Mouse (Mus musculus) intestine, embryonic 16.5 days (tissue): ENCODE data around the gene Ccrl2. TPM values are rescaled to one million over a fixed set of nuclear protein-coding genes. Genes with fewer than 3 reads are reported as not detected.

Experiments
- ATAC-seq: fragments of 200-750 bp; cut with Nextera tagmentation; 2 replicates; pipeline ENCODE4 v1.8.0; 2017; ENCODE audit warnings: moderate TSS enrichment, moderate library complexity
- H3K27ac ChIP-seq: fragments of 300-500 bp; sonication (generic); 2 replicates; pipeline ENCODE4 v1.5.1; 2014; ENCODE audit warnings: mild to moderate bottlenecking, low read length
- H3K27me3 ChIP-seq: fragments of 300-500 bp; sonication (generic); replicated peaks from 2 replicates; pipeline ENCODE4 v1.6.1; 2014; ENCODE audit warnings: low read length, control low read depth, mixed read lengths; ENCODE audit not compliant: control insufficient read depth, insufficient read depth
- H3K36me3 ChIP-seq: fragments of 300-500 bp; sonication (generic); 2 replicates; pipeline ENCODE4 v1.6.1; 2014; ENCODE audit warnings: low read length, control low read depth; ENCODE audit not compliant: control insufficient read depth, insufficient read depth
- H3K4me1 ChIP-seq: fragments of 300-500 bp; sonication (generic); 2 replicates; pipeline ENCODE4 v1.6.1; 2014; ENCODE audit warnings: low read length, control low read depth, mixed read lengths; ENCODE audit not compliant: control insufficient read depth, insufficient read depth
- H3K4me2 ChIP-seq: fragments of 300-500 bp; sonication (generic); 2 replicates; pipeline ENCODE4 v1.6.1; 2014; ENCODE audit warnings: low read depth, low read length, control low read depth
- H3K4me3 ChIP-seq: fragments of 300-500 bp; sonication (generic); 2 replicates; pipeline ENCODE4 v1.5.1; 2014; ENCODE audit warnings: mild to moderate bottlenecking, low read length
- H3K9ac ChIP-seq: fragments of 300-500 bp; sonication (generic); 2 replicates; pipeline ENCODE4 v1.6.1; 2014; ENCODE audit warnings: low read depth, low read length
- H3K9me3 ChIP-seq: fragments of 300-500 bp; sonication (generic); 2 replicates; pipeline ENCODE4 v1.6.1; 2016; ENCODE audit warnings: low read length, control low read depth; ENCODE audit not compliant: control insufficient read depth
- WGBS: fragments of 180-500 bp; shearing (Covaris S2); extraction: QIAGEN DNeasy Blood & Tissue Kit; methylation state at CpG from one replicate; pipeline ENCODE4 v1.1.7; 2014; 5-methylcytosine and 5-hydroxymethylcytosine counted together
- polyA plus RNA-seq: library from polyadenylated mRNA; unstranded; fragments of >200 nt; fragmentation: Nextera tagmentation; extraction: Ambion mirVana; gene quantifications from 2 replicates; pipeline ENCODE4 v1.2.1, GENCODE M21; 2015

The Ccrl2 gene
- polyA plus RNA-seq = 1.9 and 2.5 TPM in 2 replicates

- Histone ChIP-seq H3K4me3 (peak within 1 kb of the TSS; percentile 51), H3K9me3 (no peaks in the 10 kb centered on the region), H3K36me3 (no peaks in the 10 kb centered on the region), H3K27me3 (no peaks in the 10 kb centered on the region), H3K27ac (peak within 1 kb of the TSS; percentile 9; the same call in 1 of the 2 replicates), H3K9ac (peak within 1 kb of the TSS; percentile 65), H3K4me1 (peaks cover 12% of the 10 kb centered on the region; the same call in 1 of the 2 replicates), H3K4me2 (peak within 1 kb of the TSS; percentile 75)
- WGBS = 12% methylated on average over 17 of the region's 17 CpGs
- peak; percentile 85 for ATAC-seq
Observed at GRCm38 (mm10) chr9:111056798-111057543, at the start of gene Ccrl2. Ccrl2 (minus strand) TSS chr9:111057519.

DNA sequence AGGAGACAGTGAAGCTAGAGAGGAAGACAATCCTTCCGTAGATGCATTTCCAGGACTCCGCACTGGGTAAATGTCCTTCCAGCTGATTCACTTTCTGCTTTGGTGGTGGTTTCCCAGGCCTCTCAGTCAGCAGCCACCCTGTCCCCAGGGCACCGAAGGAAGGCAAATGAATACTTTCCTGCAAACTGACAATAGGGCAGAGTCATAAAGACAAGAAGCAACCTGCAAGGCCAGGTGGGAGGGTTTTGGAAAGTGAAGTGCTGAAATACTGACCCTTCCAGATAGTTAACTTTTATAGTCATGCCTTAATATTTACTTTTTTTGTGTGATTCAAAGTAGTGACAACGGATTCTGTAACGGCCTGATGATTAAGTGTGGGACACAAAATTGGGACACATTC is 46.6 kb upstream of the Ccrl2 start:
- Histone ChIP-seq H3K27ac (0 out of 2 replicates have a peak overlapping the region, but pooled peaks have one; percentile 31), H3K27me3 (no peaks in the 10 kb centered on the region), H3K4me1 (peaks cover 4% of the 10 kb centered on the region; the same call in 1 of the 2 replicates), H3K4me2 (no peak overlapping the region), H3K36me3 (no peaks in the 10 kb centered on the region), H3K9me3 (no peaks in the 10 kb centered on the region), H3K9ac (no peak overlapping the region), H3K4me3 (no peak overlapping the region)
- ATAC-seq = no peak
- 74% methylated on average over 5 of the region's 5 CpGs for WGBS

DNA sequence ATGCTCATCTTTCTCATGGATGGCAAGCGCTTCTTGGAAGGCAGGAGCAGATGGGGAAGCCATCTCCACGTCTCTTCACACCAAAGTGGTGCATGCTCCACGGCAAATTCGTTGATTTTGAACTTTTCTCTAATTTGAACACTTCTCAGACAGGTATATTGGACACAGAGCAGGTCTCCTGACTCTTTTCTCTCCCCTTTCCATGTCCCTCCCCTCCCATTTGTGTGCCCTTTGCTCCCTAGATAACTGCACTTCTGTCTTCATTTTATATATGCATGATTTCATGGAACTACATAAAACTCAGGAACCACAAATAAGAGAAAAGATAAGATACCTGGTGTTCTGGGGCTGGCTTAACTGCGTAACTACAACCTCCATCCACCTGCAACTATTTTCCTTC is 46.0 kb upstream of the Ccrl2 start:
- Histone ChIP-seq H3K9me3 (no peaks in the 10 kb centered on the region), H3K4me1 (peaks cover 4% of the 10 kb centered on the region; the same call in 1 of the 2 replicates), H3K36me3 (no peaks in the 10 kb centered on the region), H3K27ac (no peak overlapping the region), H3K9ac (no peak overlapping the region), H3K4me3 (no peak overlapping the region), H3K4me2 (no peak overlapping the region), H3K27me3 (no peaks in the 10 kb centered on the region)
- 80% methylated on average over 5 of the region's 5 CpGs for WGBS
- ATAC-seq = peak; percentile 57

DNA sequence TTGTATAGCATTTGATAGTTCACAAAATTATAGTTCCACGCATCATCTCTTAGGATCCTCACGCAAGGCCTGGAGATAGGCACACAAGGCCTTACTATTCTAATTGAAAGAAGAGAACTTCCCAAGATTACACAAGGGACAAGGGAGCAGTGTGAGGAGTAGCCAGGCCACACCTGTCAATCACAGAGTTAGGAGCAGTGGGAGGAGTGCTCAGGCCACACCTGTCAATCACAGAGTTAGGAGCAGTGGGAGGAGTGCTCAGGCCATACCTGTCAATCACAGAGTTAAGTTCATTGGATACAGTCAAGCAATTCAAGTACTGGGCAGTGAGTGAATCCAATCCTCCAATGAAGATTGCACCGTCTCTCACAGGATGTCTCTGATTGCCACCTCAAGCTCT is 43.1 kb upstream of the Ccrl2 start:
- Histone ChIP-seq H3K4me3 (no peak overlapping the region), H3K36me3 (no peaks in the 10 kb centered on the region), H3K9ac (no peak overlapping the region), H3K9me3 (no peaks in the 10 kb centered on the region), H3K4me1 (peaks cover 5% of the 10 kb centered on the region; the same call in 1 of the 2 replicates), H3K27ac (no peak overlapping the region), H3K27me3 (no peaks in the 10 kb centered on the region), H3K4me2 (no peak overlapping the region)
- peak; percentile 73; the same call in 1 of the 2 replicates for ATAC-seq
- 89% methylated on average over 3 of the region's 3 CpGs for WGBS

DNA sequence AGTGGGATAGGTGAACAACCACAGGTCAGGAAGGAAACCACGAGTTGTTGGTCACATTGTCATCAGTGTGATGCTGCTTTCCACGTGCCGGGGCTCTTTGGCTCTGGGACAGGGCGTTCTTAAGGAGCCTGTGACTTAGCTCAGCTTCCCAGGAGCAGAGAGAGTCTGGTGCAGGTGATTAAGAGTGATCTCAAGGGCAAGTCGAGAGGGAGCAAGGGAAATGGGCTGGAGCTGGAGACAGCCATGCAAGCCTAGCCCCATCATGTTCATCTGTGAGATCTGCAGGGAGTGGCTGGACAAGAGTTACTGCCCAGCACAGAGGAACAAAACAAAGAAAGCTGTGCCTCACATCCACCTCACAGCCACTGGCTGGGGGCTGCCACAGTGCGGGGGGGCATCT is 40.2 kb upstream of the Ccrl2 start:
- H3K27ac ChIP-seq = no peak overlapping the region
- H3K9me3 ChIP-seq = no peaks in the 10 kb centered on the region
- H3K27me3 ChIP-seq = no peaks in the 10 kb centered on the region
- H3K4me1 ChIP-seq = peaks cover 9% of the 10 kb centered on the region
- H3K9ac ChIP-seq = no peak overlapping the region
- H3K4me3 ChIP-seq = no peak overlapping the region
- WGBS = 61% methylated on average over 6 of the region's 6 CpGs
- H3K36me3 ChIP-seq = no peaks in the 10 kb centered on the region
- ATAC-seq = no peak
- H3K4me2 ChIP-seq = no peak overlapping the region

- no peak for ATAC-seq
- no peak overlapping the region for H3K9ac ChIP-seq
- no peaks in the 10 kb centered on the region for H3K36me3 ChIP-seq
- H3K9me3 ChIP-seq = no peaks in the 10 kb centered on the region
- peaks cover 9% of the 10 kb centered on the region for H3K4me1 ChIP-seq
- H3K27me3 ChIP-seq = no peaks in the 10 kb centered on the region
- H3K4me2 ChIP-seq = no peak overlapping the region
- no peak overlapping the region for H3K4me3 ChIP-seq
- 83% methylated on average over 16 of the region's 16 CpGs for WGBS
- no peak overlapping the region for H3K27ac ChIP-seq
Observed at GRCm38 (mm10) chr9:111096419-111097326, 39.4 kb upstream of the Ccrl2 start.

GRCm38 (mm10) chr9:111095710-111096109 is 38.4 kb upstream of the Ccrl2 start:
- H3K4me2 ChIP-seq = no peak overlapping the region
- H3K9me3 ChIP-seq = no peaks in the 10 kb centered on the region
- H3K4me1 ChIP-seq = peaks cover 9% of the 10 kb centered on the region
- no peak for ATAC-seq
- H3K4me3 ChIP-seq = no peak overlapping the region
- H3K36me3 ChIP-seq = no peaks in the 10 kb centered on the region
- H3K27ac ChIP-seq = no peak overlapping the region
- H3K9ac ChIP-seq = no peak overlapping the region
- no peaks in the 10 kb centered on the region for H3K27me3 ChIP-seq
- 82% methylated on average over 7 of the region's 7 CpGs for WGBS

DNA sequence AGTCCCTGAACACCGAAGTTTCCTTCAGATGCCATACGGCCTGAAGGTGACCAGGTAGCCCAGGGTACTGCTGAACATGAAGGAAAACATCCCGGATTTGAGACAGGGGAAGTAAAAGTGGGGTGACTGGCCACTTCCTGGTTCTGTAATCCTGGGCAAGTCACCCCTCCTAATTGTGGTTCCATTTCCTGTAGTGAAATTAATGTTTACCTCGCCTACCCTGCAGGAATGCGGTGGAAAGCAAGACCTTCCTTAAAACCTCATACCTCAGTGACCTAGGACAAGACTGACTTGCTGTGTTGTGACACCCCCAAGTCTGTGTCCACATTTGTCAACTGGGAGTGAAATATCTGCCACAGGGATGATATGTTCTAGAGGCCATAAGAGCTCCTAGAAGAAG is 37.3 kb upstream of the Ccrl2 start:
- Histone ChIP-seq H3K4me3 (no peak overlapping the region), H3K4me2 (no peak overlapping the region), H3K4me1 (peaks cover 9% of the 10 kb centered on the region), H3K9me3 (no peaks in the 10 kb centered on the region), H3K27ac (no peak overlapping the region), H3K9ac (no peak overlapping the region), H3K27me3 (no peaks in the 10 kb centered on the region), H3K36me3 (no peaks in the 10 kb centered on the region)
- 64% methylated on average over 5 of the region's 5 CpGs for WGBS
- no peak for ATAC-seq

- H3K9me3 ChIP-seq = no peaks in the 10 kb centered on the region
- 27% methylated on average over 5 of the region's 5 CpGs for WGBS
- no peak overlapping the region for H3K27ac ChIP-seq
- peaks cover 9% of the 10 kb centered on the region for H3K4me1 ChIP-seq
- peak; percentile 39; the same call in 1 of the 2 replicates for ATAC-seq
- H3K9ac ChIP-seq = no peak overlapping the region
- H3K4me3 ChIP-seq = no peak overlapping the region
- no peaks in the 10 kb centered on the region for H3K36me3 ChIP-seq
- no peaks in the 10 kb centered on the region for H3K27me3 ChIP-seq
- no peak overlapping the region for H3K4me2 ChIP-seq
Observed at GRCm38 (mm10) chr9:111093094-111093493, 35.8 kb upstream of the Ccrl2 start.
